Mouse (Mus musculus) heart, postnatal 0 days (tissue): ENCODE measurements around the gene Sox30. TPM values are rescaled to one million over a fixed set of nuclear protein-coding genes. Genes with fewer than 3 reads are reported as not detected.
A peak's percentile ranks its signal among the peaks of the same experiment; 100 is the strongest.

Source experiments
- ATAC-seq: fragments of 200-750 bp; cut with Nextera tagmentation; 2 replicates; pipeline ENCODE4 v1.8.0; 2017; ENCODE audit warnings: low read depth, moderate number of reproducible peaks, moderate library complexity; ENCODE audit not compliant: insufficient read depth
- DNase-seq: peaks from one replicate; pipeline ENCODE4 v3.0.0-alpha.2; 2016; ENCODE audit warnings: low spot score
- H3K27ac ChIP-seq: fragments of 300-500 bp; sonication (generic); 2 replicates; pipeline ENCODE4 v1.5.1; 2014; ENCODE audit warnings: low read depth, mild to moderate bottlenecking
- H3K27me3 ChIP-seq: fragments of 300-500 bp; sonication (generic); 2 replicates; pipeline ENCODE4 v1.6.1; 2014; ENCODE audit warnings: low read length, mixed read lengths; ENCODE audit not compliant: control insufficient read depth, insufficient read depth
- H3K36me3 ChIP-seq: fragments of 300-500 bp; sonication (generic); replicated peaks from 2 replicates; pipeline ENCODE4 v1.6.1; 2014; ENCODE audit warnings: low read length, mixed read lengths; ENCODE audit not compliant: control insufficient read depth, insufficient read depth
- H3K4me1 ChIP-seq: fragments of 300-500 bp; sonication (generic); 2 replicates; pipeline ENCODE4 v1.6.1; 2014; ENCODE audit warnings: antibody characterized with exemption; ENCODE audit not compliant: control insufficient read depth, insufficient read depth
- H3K4me2 ChIP-seq: fragments of 300-500 bp; sonication (generic); 2 replicates; pipeline ENCODE4 v1.6.1; 2014; ENCODE audit warnings: low read depth, mild to moderate bottlenecking, low read length, moderate library complexity
- H3K4me3 ChIP-seq: fragments of 300-500 bp; sonication (generic); 2 replicates; pipeline ENCODE4 v1.5.1; 2014; ENCODE audit warnings: low read depth, low read length
- H3K9ac ChIP-seq: fragments of 300-500 bp; sonication (generic); replicated peaks from 2 replicates; pipeline ENCODE4 v1.6.1; 2014; ENCODE audit warnings: low read depth, low read length, mixed read lengths
- H3K9me3 ChIP-seq: fragments of 300-500 bp; sonication (generic); replicated peaks from 2 replicates; pipeline ENCODE4 v1.6.1; 2016; ENCODE audit warnings: low read length; ENCODE audit not compliant: control insufficient read depth
- CTCF ChIP-seq: IDR thresholded peaks from 2 replicates; pipeline ENCODE4 v1.5.1; 2016; ENCODE audit warnings: antibody characterized with exemption, control low read depth, low read depth
- EP300 ChIP-seq: IDR thresholded peaks from 2 replicates; pipeline ENCODE4 v1.6.1; 2016; ENCODE audit warnings: antibody characterized with exemption, low read depth
- WGBS: fragments of 180-500 bp; shearing (Covaris S2); extraction: QIAGEN DNeasy Blood & Tissue Kit; methylation state at CpG from one replicate; pipeline ENCODE4 v1.1.7; 2014; 5-methylcytosine and 5-hydroxymethylcytosine counted together
- polyA plus RNA-seq: library from polyadenylated mRNA; unstranded; fragments of >200 nt; fragmentation: Nextera tagmentation; extraction: Ambion mirVana; gene quantifications from 2 replicates; pipeline ENCODE4 v1.2.1, GENCODE M21; 2015
- total RNA-seq: library from RNA; depleted of rRNA; stranded (reverse); fragments of >200 nt; gene quantifications from 2 replicates; pipeline ENCODE4 v1.2.3, GENCODE M21; 2014; ENCODE audit warnings: low replicate concordance

Gene Sox30
- total and polyA plus RNA-seq, 2 experiments from 2014 or later = 0.10 to 1.3 TPM

DNA sequence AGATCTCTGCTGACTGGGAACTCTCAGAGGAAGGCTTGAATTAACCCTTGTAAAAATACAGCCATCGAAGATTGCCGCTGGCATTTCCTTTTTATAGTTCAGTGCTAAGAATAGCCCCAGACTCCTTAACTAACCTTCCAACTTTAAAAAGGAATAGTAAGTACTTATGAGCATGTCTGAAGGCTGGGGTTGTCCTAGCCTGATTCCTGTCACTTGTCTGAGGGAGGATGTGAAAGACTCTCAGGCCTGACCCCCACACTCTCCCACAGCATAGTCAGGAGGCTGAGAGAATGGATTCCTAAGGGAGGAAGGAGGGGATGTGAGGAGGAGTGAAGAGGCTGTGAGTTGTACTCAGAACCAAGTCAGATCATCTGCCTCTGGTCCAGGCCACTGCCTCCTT, 49.4 kb downstream of the Sox30 start:
- Histone ChIP-seq H3K9me3 (no peaks in the 10 kb centered on the region), H3K27ac (no peak overlapping the region), H3K4me3 (no peak overlapping the region), H3K27me3 (no peaks in the 10 kb centered on the region), H3K4me1 (peaks cover 9% of the 10 kb centered on the region), H3K36me3 (no peaks in the 10 kb centered on the region), H3K9ac (no peak overlapping the region), H3K4me2 (no peak overlapping the region)
- DNase-seq = no peak
- ATAC-seq = no peak
- WGBS = 8% methylated on average over 2 of the region's 2 CpGs
- no peak for TF ChIP-seq EP300
- TF ChIP-seq CTCF = no peak

DNA sequence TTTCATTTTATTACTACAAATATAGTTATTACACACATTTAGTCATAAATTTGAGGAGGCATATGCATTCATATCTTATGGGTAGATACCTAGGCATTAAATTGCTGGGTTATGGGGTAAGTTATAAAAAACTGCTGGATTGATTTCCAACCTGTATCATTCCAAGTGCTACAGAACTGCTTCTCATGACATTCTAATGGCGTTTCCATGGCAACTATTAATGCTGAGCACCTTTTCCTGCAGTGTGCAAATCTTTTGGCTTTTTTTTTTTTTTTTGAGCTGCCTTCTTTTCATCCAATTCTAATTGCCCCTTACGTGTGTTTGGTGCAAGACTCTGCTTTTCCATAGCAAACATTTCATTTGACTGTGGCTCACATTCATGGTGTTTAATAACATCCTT, 49.9 kb downstream of the Sox30 start:
- no peaks in the 10 kb centered on the region for H3K27me3 ChIP-seq
- H3K9me3 ChIP-seq = no peaks in the 10 kb centered on the region
- ATAC-seq = no peak
- no peak overlapping the region for H3K4me2 ChIP-seq
- no peak overlapping the region for H3K9ac ChIP-seq
- no peaks in the 10 kb centered on the region for H3K36me3 ChIP-seq
- no peak for DNase-seq
- no peak overlapping the region for H3K4me3 ChIP-seq
- peaks cover 9% of the 10 kb centered on the region for H3K4me1 ChIP-seq
- no peak for TF ChIP-seq EP300
- no peak for TF ChIP-seq CTCF
- no peak overlapping the region for H3K27ac ChIP-seq
- 82% methylated on average over 2 of the region's 2 CpGs for WGBS

- 46% methylated on average over 3 of the region's 3 CpGs for WGBS
- Histone ChIP-seq H3K27ac (no peak overlapping the region), H3K4me3 (no peak overlapping the region), H3K9ac (no peak overlapping the region), H3K27me3 (no peaks in the 10 kb centered on the region), H3K4me1 (peaks cover 9% of the 10 kb centered on the region), H3K4me2 (no peak overlapping the region), H3K36me3 (no peaks in the 10 kb centered on the region), H3K9me3 (no peaks in the 10 kb centered on the region)
- TF ChIP-seq CTCF (peak; percentile 26; the same call in 1 of the 2 replicates), EP300 (no peak)
- DNase-seq (no peak), ATAC-seq (no peak)
Observed at GRCm38 (mm10) chr11:46031470-46031869, 51.4 kb downstream of the Sox30 start.

GRCm38 (mm10) chr11:46032956-46033355, 52.8 kb downstream of the Sox30 start:
- ATAC-seq (no peak), DNase-seq (no peak)
- Histone ChIP-seq H3K36me3 (no peaks in the 10 kb centered on the region), H3K9ac (no peak overlapping the region), H3K4me2 (no peak overlapping the region), H3K9me3 (no peaks in the 10 kb centered on the region), H3K4me3 (no peak overlapping the region), H3K27me3 (no peaks in the 10 kb centered on the region), H3K27ac (no peak overlapping the region), H3K4me1 (peaks cover 9% of the 10 kb centered on the region)
- WGBS = 88% methylated on average over 7 of the region's 7 CpGs
- no peak for TF ChIP-seq CTCF
- TF ChIP-seq EP300 = no peak

DNA sequence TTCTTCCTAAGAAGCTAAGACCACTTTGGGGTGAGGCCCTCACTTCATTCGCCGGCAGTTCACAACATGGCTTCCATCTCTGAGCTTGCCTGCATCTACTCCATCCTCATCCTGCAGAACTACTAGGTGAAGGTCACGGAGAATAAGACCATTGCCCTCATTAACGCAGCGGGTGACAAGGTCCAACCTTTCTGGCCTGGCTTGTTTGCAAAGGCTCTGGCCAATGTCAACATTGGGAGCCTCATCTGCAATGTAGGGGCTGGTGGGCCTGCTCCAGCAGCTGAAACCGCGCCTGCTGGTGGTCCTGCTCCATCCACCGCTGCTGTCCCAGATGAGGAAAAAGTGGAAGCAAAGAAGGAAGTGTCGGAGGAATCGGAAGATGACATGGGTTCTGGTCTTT, 56.3 kb downstream of the Sox30 start:
- TF ChIP-seq CTCF = no peak
- TF ChIP-seq EP300 = no peak
- ATAC-seq = no peak

GRCm38 (mm10) chr11:46038901-46039300, 58.8 kb downstream of the Sox30 start:
- peak overlapping the region; percentile 28 for H3K4me2 ChIP-seq
- TF ChIP-seq EP300 (no peak), CTCF (no peak)
- H3K9me3 ChIP-seq = no peaks in the 10 kb centered on the region
- peaks cover 3% of the 10 kb centered on the region; the same call in 1 of the 2 replicates for H3K4me1 ChIP-seq
- WGBS = 71% methylated on average over 15 of the region's 15 CpGs
- DNase-seq = no peak
- no peak overlapping the region for H3K9ac ChIP-seq
- no peak for ATAC-seq
- H3K4me3 ChIP-seq = no peak overlapping the region
- H3K36me3 ChIP-seq = no peaks in the 10 kb centered on the region
- H3K27me3 ChIP-seq = no peaks in the 10 kb centered on the region
- no peak overlapping the region for H3K27ac ChIP-seq

More for the DNA sequence above, 56.3 kb downstream of the Sox30 start:
- WGBS = 95% methylated on average over 10 of the region's 10 CpGs
- Histone ChIP-seq H3K36me3 (no peaks in the 10 kb centered on the region), H3K4me1 (peaks cover 3% of the 10 kb centered on the region; the same call in 1 of the 2 replicates), H3K4me2 (no peak overlapping the region), H3K9ac (no peak overlapping the region), H3K9me3 (no peaks in the 10 kb centered on the region), H3K27ac (no peak overlapping the region), H3K4me3 (no peak overlapping the region), H3K27me3 (no peaks in the 10 kb centered on the region)
- no peak for DNase-seq
